ENCODE assay signal across 16 mouse cellular contexts in the genomic region with DNA sequence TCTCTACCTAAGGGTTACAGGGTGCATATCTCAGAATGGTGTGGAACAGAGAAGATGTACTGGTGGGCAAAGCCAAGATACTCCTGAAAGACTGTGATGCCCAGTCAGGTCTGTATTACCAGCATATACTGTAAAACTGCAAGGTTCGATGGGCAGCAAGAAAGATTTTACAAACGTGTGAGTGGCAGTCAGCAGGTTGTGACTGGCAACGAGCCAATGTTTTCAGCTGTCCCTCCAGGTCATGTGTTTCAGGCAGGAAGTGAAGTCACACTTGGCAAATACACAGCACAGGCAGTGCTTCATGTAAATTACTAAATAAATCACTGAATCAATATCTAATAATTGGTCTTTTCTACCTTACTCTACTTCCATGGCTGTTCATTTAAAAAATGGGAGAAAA. TPM values are rescaled to one million over a fixed set of nuclear protein-coding genes. Genes with fewer than 3 reads are reported as not detected.
DNase-seq lines count a peak whose midpoint lies in the region; ATAC-seq and TF ChIP-seq lines count a peak whose summit lies in the region.
"Had no signal": no experiment of that assay in that cellular context is flagged by ENCODE, and none has a peak within 500 bp of the region (broad histone marks: within the 10 kb centered on the region; RNA-seq: fewer than 3 reads in every experiment).

Gene Ofcc1 (minus strand): TSS at position 163 of the 400 bp plus-strand sequence.

- no peak for TF ChIP-seq CTCF in testis, adult 2 months (IDR thresholded peaks at IDR 0.05; ENCODE audit: control insufficient read depth, insufficient read depth, insufficient replicate concordance, low read depth, low read length)

- WGBS in embryonic facial prominence, embryonic 14.5 days: 39% methylated on average over 3 of the region's 3 CpGs
- WGBS in embryonic facial prominence, embryonic 10.5 days: 74% methylated on average over 3 of the region's 3 CpGs
- 55% methylated on average over 3 of the region's 3 CpGs for WGBS in intestine, embryonic 16.5 days
- WGBS in intestine, embryonic 15.5 days: 54% methylated on average over 3 of the region's 3 CpGs

- no peaks in the 10 kb centered on the region for H3K27me3 ChIP-seq in embryonic facial prominence, embryonic 14.5 days (replicated peaks; ENCODE audit: control insufficient read depth, insufficient read depth, low read length)
- no peaks in the 10 kb centered on the region for H3K27me3 ChIP-seq in embryonic facial prominence, embryonic 10.5 days (replicated peaks; ENCODE audit: low read depth, poor library complexity, severe bottlenecking)
- H3K27me3 ChIP-seq in intestine, embryonic 16.5 days (replicated peaks; ENCODE audit: control insufficient read depth, insufficient read depth, low read length): no peaks in the 10 kb centered on the region
- H3K27me3 ChIP-seq in intestine, embryonic 15.5 days (replicated peaks): no peaks in the 10 kb centered on the region
- no peaks in the 10 kb centered on the region for H3K27me3 ChIP-seq in testis, adult 2 months (ENCODE audit: control insufficient read depth, insufficient read depth, low read length)
- H3K27me3 ChIP-seq: limb, embryonic 12.5 days; midbrain, embryonic 15.5 days had no signal

- peak; percentile 47 for DNase-seq in embryonic facial prominence, embryonic 14.5 days (ENCODE audit: low spot score)
- no peak for DNase-seq in embryonic facial prominence, embryonic 10.5 days (ENCODE audit: low spot score)
- no peak for DNase-seq in testis, postnatal 14 days (ENCODE audit: low spot score)
- no peak for DNase-seq in Muller cell, postnatal 12 days (ENCODE audit: inconsistent ontology term)
- DNase-seq: layer of hippocampus, adult 9-11 months; thymus, postnatal 4 days had no signal

- no peak within 1 kb of the TSS for H3K4me2 ChIP-seq in embryonic facial prominence, embryonic 14.5 days (ENCODE audit: low read depth, low read length)
- H3K4me2 ChIP-seq in intestine, embryonic 16.5 days (ENCODE audit: low read depth, low read length): no peak within 1 kb of the TSS
- H3K4me2 ChIP-seq in intestine, embryonic 15.5 days (replicated peaks): no peak within 1 kb of the TSS
- H3K4me2 ChIP-seq: heart, embryonic 11.5 days; limb, embryonic 12.5 days; midbrain, embryonic 15.5 days had no signal

- TF ChIP-seq POLR2A in testis, adult 2 months (IDR thresholded peaks at IDR 0.05; ENCODE audit: control insufficient read depth, low read depth, low read length): no peak

- no peaks in the 10 kb centered on the region for H3K36me3 ChIP-seq in embryonic facial prominence, embryonic 14.5 days (ENCODE audit: control insufficient read depth, insufficient read depth, low read length)
- no peaks in the 10 kb centered on the region for H3K36me3 ChIP-seq in embryonic facial prominence, embryonic 10.5 days (replicated peaks)
- no peaks in the 10 kb centered on the region for H3K36me3 ChIP-seq in intestine, embryonic 16.5 days (ENCODE audit: control insufficient read depth, insufficient read depth, low read length)
- H3K36me3 ChIP-seq in intestine, embryonic 15.5 days: no peaks in the 10 kb centered on the region
- no peaks in the 10 kb centered on the region for H3K36me3 ChIP-seq in testis, adult 2 months (ENCODE audit: control insufficient read depth, insufficient read depth, low read length)
- H3K36me3 ChIP-seq: limb, embryonic 12.5 days; midbrain, embryonic 15.5 days had no signal

- ATAC-seq in embryonic facial prominence, embryonic 14.5 days (ENCODE audit: low read depth): no peak
- 0 out of 2 replicates have a peak, but pooled peaks have one; percentile 31 for ATAC-seq in intestine, embryonic 16.5 days
- no peak for ATAC-seq in intestine, embryonic 15.5 days
- ATAC-seq: inflammation-experienced regulatory T-cells, adult 6 months; midbrain, embryonic 15.5 days had no signal

- H3K9me3 ChIP-seq in embryonic facial prominence, embryonic 14.5 days (ENCODE audit: control insufficient read depth, low read length): no peaks in the 10 kb centered on the region
- H3K9me3 ChIP-seq in embryonic facial prominence, embryonic 10.5 days: no peaks in the 10 kb centered on the region
- no peaks in the 10 kb centered on the region for H3K9me3 ChIP-seq in intestine, embryonic 16.5 days (ENCODE audit: control insufficient read depth, low read length)
- H3K9me3 ChIP-seq in intestine, embryonic 15.5 days: no peaks in the 10 kb centered on the region
- H3K9me3 ChIP-seq: limb, embryonic 12.5 days; midbrain, embryonic 15.5 days had no signal

- H3K9ac ChIP-seq in embryonic facial prominence, embryonic 14.5 days (ENCODE audit: low read depth, low read length): no peak within 1 kb of the TSS
- H3K9ac ChIP-seq in intestine, embryonic 16.5 days (ENCODE audit: low read depth, low read length): no peak within 1 kb of the TSS
- H3K9ac ChIP-seq in intestine, embryonic 15.5 days: no peak within 1 kb of the TSS
- H3K9ac ChIP-seq: limb, embryonic 12.5 days; midbrain, embryonic 15.5 days had no signal

- no peak within 1 kb of the TSS for H3K4me3 ChIP-seq in embryonic facial prominence, embryonic 14.5 days (ENCODE audit: low read depth, low read length)
- H3K4me3 ChIP-seq in embryonic facial prominence, embryonic 10.5 days: no peak within 1 kb of the TSS
- no peak within 1 kb of the TSS for H3K4me3 ChIP-seq in intestine, embryonic 16.5 days (ENCODE audit: low read length)
- H3K4me3 ChIP-seq in intestine, embryonic 15.5 days (replicated peaks): no peak within 1 kb of the TSS
- peak within 1 kb of the TSS; percentile 71 for H3K4me3 ChIP-seq in testis, adult 2 months (ENCODE audit: control insufficient read depth, low read depth, low read length)
- H3K4me3 ChIP-seq: erythroblast, embryonic 14.5 days; limb, embryonic 12.5 days; midbrain, embryonic 15.5 days had no signal

- no peak within 1 kb of the TSS for H3K27ac ChIP-seq in embryonic facial prominence, embryonic 14.5 days (replicated peaks; ENCODE audit: low read depth, low read length)
- no peak within 1 kb of the TSS; the same call in 1 of the 2 replicates for H3K27ac ChIP-seq in embryonic facial prominence, embryonic 10.5 days (replicated peaks)
- no peak within 1 kb of the TSS for H3K27ac ChIP-seq in intestine, embryonic 16.5 days (ENCODE audit: low read length)
- no peak within 1 kb of the TSS for H3K27ac ChIP-seq in intestine, embryonic 15.5 days
- no peak within 1 kb of the TSS for H3K27ac ChIP-seq in testis, adult 2 months (ENCODE audit: control insufficient read depth, insufficient read depth, low read depth, low read length)
- H3K27ac ChIP-seq: limb, embryonic 12.5 days; macrophage; midbrain, embryonic 15.5 days had no signal

- H3K4me1 ChIP-seq in embryonic facial prominence, embryonic 14.5 days (ENCODE audit: control insufficient read depth, insufficient read depth, low read length): no peaks in the 10 kb centered on the region
- H3K4me1 ChIP-seq in embryonic facial prominence, embryonic 10.5 days: peaks cover 15% of the 10 kb centered on the region
- H3K4me1 ChIP-seq in intestine, embryonic 16.5 days (ENCODE audit: control insufficient read depth, insufficient read depth, low read length): no peaks in the 10 kb centered on the region
- H3K4me1 ChIP-seq in intestine, embryonic 15.5 days (replicated peaks): no peaks in the 10 kb centered on the region
- peaks cover 10% of the 10 kb centered on the region; the same call in 1 of the 2 replicates for H3K4me1 ChIP-seq in testis, adult 2 months (ENCODE audit: control insufficient read depth, insufficient read depth, low read length)
- H3K4me1 ChIP-seq: midbrain, embryonic 15.5 days had no signal

RNA-seq across cellular contexts. Expression of gene Ofcc1, which starts in this region (rescaled TPM):
- polyA plus RNA-seq in embryonic facial prominence, embryonic 14.5 days (2014; fragmentation: Nextera tagmentation; extraction: Ambion mirVana): not detected in 2 replicates
- polyA plus RNA-seq in embryonic facial prominence, embryonic 10.5 days (2016; fragmentation: Nextera tagmentation; extraction: Ambion mirVana): not detected in 2 replicates
- not detected in 2 replicates for polyA plus RNA-seq in intestine, embryonic 16.5 days (2015; fragmentation: Nextera tagmentation; extraction: Ambion mirVana)
- not detected in 2 replicates for polyA plus RNA-seq in intestine, embryonic 15.5 days (2015; fragmentation: Nextera tagmentation; extraction: Ambion mirVana)
- not detected in 2 replicates for polyA plus RNA-seq in testis, adult 2 months (2012; rRNA removed)
- polyA plus RNA-seq: cortical plate, adult 2 months; erythroblast, embryonic 14.5 days; heart, embryonic 11.5 days; inflammation-experienced regulatory T-cells, adult 6 months; macrophage had no signal

Comparison
In these comparisons a context has a peak if more than half of its experiments do, and no peak if none do; other contexts are left out.
1. Peak in DNase-seq in embryonic facial prominence, embryonic 14.5 days; RNA of the gene not detected or under 1 TPM.
2. Peak in ATAC-seq in intestine, embryonic 16.5 days; RNA of the gene not detected or under 1 TPM.